In genomic region chr17:56119981-56120880, GRCm38 (mm10) we compare ENCODE assay signal across 9 mouse cellular contexts. TPM values are rescaled to one million over a fixed set of nuclear protein-coding genes. Genes with fewer than 3 reads are reported as not detected.
DNase-seq lines count a peak whose midpoint lies in the region; ATAC-seq and TF ChIP-seq lines count a peak whose summit lies in the region.
"Had no signal": no experiment of that assay in that cellular context is flagged by ENCODE, and none has a peak within 500 bp of the region (broad histone marks: within the 10 kb centered on the region; RNA-seq: fewer than 3 reads in every experiment).

No protein-coding gene starts in this region.

- H3K27ac ChIP-seq in spleen, adult 2 months (ENCODE audit: insufficient read depth, low read length) = peak overlapping the region; percentile 1; the same call in 1 of the 2 replicates
- no peak overlapping the region for H3K27ac ChIP-seq in hindbrain, postnatal 0 days
- no peak overlapping the region for H3K27ac ChIP-seq in liver, embryonic 14.5 days
- H3K27ac ChIP-seq: macrophage had no signal

- TF ChIP-seq CTCF in spleen, adult 2 months (IDR thresholded peaks at IDR 0.05; ENCODE audit: extremely low read depth, insufficient read depth, insufficient read length, insufficient replicate concordance) = no peak
- TF ChIP-seq CTCF in hindbrain, postnatal 0 days (IDR thresholded peaks at IDR 0.05; ENCODE audit: low read depth) = no peak
- no peak for TF ChIP-seq CTCF in liver, embryonic 14.5 days (IDR thresholded peaks at IDR 0.05; ENCODE audit: low read depth)

- H3K36me3 ChIP-seq in spleen, adult 2 months (ENCODE audit: control insufficient read depth, insufficient read depth, low read length) = no peaks in the 10 kb centered on the region
- 0 out of 2 replicates have a peak, but pooled peaks cover 10% of the 10 kb centered on the region for H3K36me3 ChIP-seq in hindbrain, postnatal 0 days (ENCODE audit: insufficient read depth, low read length)
- no peaks in the 10 kb centered on the region for H3K36me3 ChIP-seq in liver, embryonic 14.5 days (replicated peaks; ENCODE audit: control insufficient read depth, insufficient read depth, low read depth)

- H3K27me3 ChIP-seq in spleen, adult 2 months (ENCODE audit: control insufficient read depth, insufficient read depth, low read length) = peaks cover 17% of the 10 kb centered on the region
- peaks cover 21% of the 10 kb centered on the region for H3K27me3 ChIP-seq in hindbrain, postnatal 0 days (ENCODE audit: insufficient read depth, low read length)
- H3K27me3 ChIP-seq in liver, embryonic 14.5 days (ENCODE audit: control insufficient read depth, insufficient read depth, low read length) = peaks cover 40% of the 10 kb centered on the region

- H3K9ac ChIP-seq in hindbrain, postnatal 0 days (replicated peaks; ENCODE audit: low read length) = no peak overlapping the region
- no peak overlapping the region for H3K9ac ChIP-seq in liver, embryonic 14.5 days (replicated peaks)

- no peak for TF ChIP-seq EP300 in liver, embryonic 14.5 days (IDR thresholded peaks at IDR 0.05; ENCODE audit: low read depth)

- WGBS in spleen, adult 2 months = 9% methylated on average over 66 of the region's 66 CpGs
- WGBS in hindbrain, postnatal 0 days = 7% methylated on average over 66 of the region's 66 CpGs
- 8% methylated on average over 66 of the region's 66 CpGs for WGBS in liver, embryonic 14.5 days (ENCODE audit: insufficient replicate concordance)

- H3K4me2 ChIP-seq in hindbrain, postnatal 0 days (ENCODE audit: low read depth, low read length) = peak overlapping the region; percentile 36
- H3K4me2 ChIP-seq in liver, embryonic 14.5 days (ENCODE audit: low read depth) = 0 out of 2 replicates have a peak overlapping the region, but pooled peaks have one; percentile 9

- ATAC-seq in hindbrain, postnatal 0 days = no peak
- ATAC-seq in liver, embryonic 14.5 days (ENCODE audit: insufficient read depth) = no peak
- ATAC-seq in erythroid progenitor cell, adult 5-6 weeks (replicated peaks; ENCODE audit: low FRiP score, poor library complexity, severe bottlenecking) = no peak
- no peak for ATAC-seq in inflammation-experienced regulatory T-cells, adult 6 months

- H3K4me3 ChIP-seq in spleen, adult 2 months (ENCODE audit: extremely low read depth, insufficient read depth, insufficient read length) = no peak overlapping the region; the same call in 1 of the 2 replicates
- 0 out of 2 replicates have a peak overlapping the region, but pooled peaks have one; percentile 4 for H3K4me3 ChIP-seq in hindbrain, postnatal 0 days (ENCODE audit: low read length)
- no peak overlapping the region for H3K4me3 ChIP-seq in liver, embryonic 14.5 days (ENCODE audit: insufficient read depth in 1 of 2, low read depth in 2 of 2, low read length in 2 of 2)

- no peak for DNase-seq in spleen, adult 2 months (ENCODE audit: low read depth in 1 of 2, low spot score in 2 of 2)
- no peak for DNase-seq in spleen, postnatal 10 days (ENCODE audit: low spot score in 2 of 2)
- DNase-seq in gastrocnemius, adult 8-10 months (ENCODE audit: low spot score in 2 of 2) = peak; percentile 75 to 77
- peak; percentile 46 for DNase-seq in hindbrain, postnatal 0 days (ENCODE audit: low spot score)
- no peak for DNase-seq in liver, embryonic 14.5 days (ENCODE audit: low read depth in 3 of 3, low spot score in 3 of 3)
- no peak for DNase-seq in urinary bladder, postnatal 36 days (ENCODE audit: low spot score in 2 of 2)

- peaks cover 5% of the 10 kb centered on the region; the same call in 1 of the 2 replicates for H3K9me3 ChIP-seq in hindbrain, postnatal 0 days (ENCODE audit: low read length)
- H3K9me3 ChIP-seq in liver, embryonic 14.5 days (ENCODE audit: control insufficient read depth, low read length) = peaks cover 4% of the 10 kb centered on the region; the same call in 1 of the 2 replicates

- peaks cover 4% of the 10 kb centered on the region; the same call in 1 of the 2 replicates for H3K4me1 ChIP-seq in spleen, adult 2 months (ENCODE audit: control insufficient read depth, insufficient read depth, insufficient read length)
- H3K4me1 ChIP-seq in hindbrain, postnatal 0 days (ENCODE audit: insufficient read depth, low read length) = 0 out of 2 replicates have a peak, but pooled peaks cover 3% of the 10 kb centered on the region
- H3K4me1 ChIP-seq in liver, embryonic 14.5 days (replicated peaks; ENCODE audit: control insufficient read depth in 2 of 2, insufficient read depth in 2 of 2, low read length in 1 of 2) = no peaks in the 10 kb centered on the region

- TF ChIP-seq POLR2A in spleen, adult 2 months (IDR thresholded peaks at IDR 0.05; ENCODE audit: low read depth, low read length) = no peak

RNA-seq across cellular contexts. Expression of gene Lrg1, which starts 1.6 kb away (rescaled TPM):
- polyA plus RNA-seq in spleen, adult 2 months (2012; rRNA removed) = 56.0 and 79.2 TPM in 2 replicates
- 10 to 100 TPM; 10.7 to 24.5 (median 13.9) TPM for total RNA-seq in gastrocnemius, adult 8-10 months (2022)
- total RNA-seq in hindbrain, postnatal 0 days (2014; rRNA removed) = 0.21 TPM in 1 of 2 replicates, not detected in the other
- polyA plus RNA-seq in hindbrain, postnatal 0 days (2015; fragmentation: Nextera tagmentation; extraction: Ambion mirVana) = 0.90 and 0.95 TPM in 2 replicates
- 0.09 and 0.10 TPM in 2 replicates for polyA plus RNA-seq in liver, embryonic 14.5 days (2012; rRNA removed)
- 0.29 and 0.67 TPM in 2 replicates for polyA plus RNA-seq in liver, embryonic 14.5 days (2014; fragmentation: Nextera tagmentation; extraction: Ambion mirVana)
- 1.7 and 8.6 TPM in 2 replicates for total RNA-seq in erythroid progenitor cell, adult 5-6 weeks (2015; ENCODE audit: low replicate concordance)
- 3.9 and 6.9 TPM in 2 replicates for total RNA-seq in erythroid progenitor cell, adult 5-6 weeks (2017; ENCODE audit: low replicate concordance)
- not detected for polyA plus RNA-seq in inflammation-experienced regulatory T-cells, adult 6 months (2017; shearing (Covaris generic))

RNA-seq across cellular contexts. Expression of gene Plin5, which starts 2.8 kb away (rescaled TPM):
- polyA plus RNA-seq in spleen, adult 2 months (2012; rRNA removed) = 0.30 and 0.36 TPM in 2 replicates
- total RNA-seq in gastrocnemius, adult 8-10 months (2022) = 10 to 100 TPM; 16.5 to 31.3 (median 22.8) TPM
- total RNA-seq in hindbrain, postnatal 0 days (2014; rRNA removed) = 2.2 and 3.3 TPM in 2 replicates
- 4.1 and 4.4 TPM in 2 replicates for polyA plus RNA-seq in hindbrain, postnatal 0 days (2015; fragmentation: Nextera tagmentation; extraction: Ambion mirVana)
- 0.11 and 0.29 TPM in 2 replicates for polyA plus RNA-seq in liver, embryonic 14.5 days (2012; rRNA removed)
- 0.34 and 0.35 TPM in 2 replicates for polyA plus RNA-seq in liver, embryonic 14.5 days (2014; fragmentation: Nextera tagmentation; extraction: Ambion mirVana)
- not detected in 2 replicates for total RNA-seq in erythroid progenitor cell, adult 5-6 weeks (2015; ENCODE audit: low replicate concordance)
- total RNA-seq in erythroid progenitor cell, adult 5-6 weeks (2017; ENCODE audit: low replicate concordance) = not detected in 2 replicates
- under 1 TPM in 1 of 3 experiments, not detected in 2; 0.16 TPM for polyA plus RNA-seq in inflammation-experienced regulatory T-cells, adult 6 months (2017; shearing (Covaris generic))
- polyA plus RNA-seq: macrophage had no signal

RNA-seq across cellular contexts. Expression of gene Plin4, which starts 10.6 kb away (rescaled TPM):
- 2.3 and 3.0 TPM in 2 replicates for polyA plus RNA-seq in spleen, adult 2 months (2012; rRNA removed)
- total RNA-seq in gastrocnemius, adult 8-10 months (2022) = 100 to 1,000 TPM; 133 to 313 (median 179) TPM
- 0.61 and 0.99 TPM in 2 replicates for total RNA-seq in hindbrain, postnatal 0 days (2014; rRNA removed)
- 0.08 and 0.11 TPM in 2 replicates for polyA plus RNA-seq in hindbrain, postnatal 0 days (2015; fragmentation: Nextera tagmentation; extraction: Ambion mirVana)
- 0.01 TPM in 2 replicates for polyA plus RNA-seq in liver, embryonic 14.5 days (2012; rRNA removed)
- 0.03 TPM in 1 of 2 replicates, not detected in the other for polyA plus RNA-seq in liver, embryonic 14.5 days (2014; fragmentation: Nextera tagmentation; extraction: Ambion mirVana)
- not detected in 2 replicates for total RNA-seq in erythroid progenitor cell, adult 5-6 weeks (2015; ENCODE audit: low replicate concordance)
- total RNA-seq in erythroid progenitor cell, adult 5-6 weeks (2017; ENCODE audit: low replicate concordance) = not detected in 2 replicates
- polyA plus RNA-seq in inflammation-experienced regulatory T-cells, adult 6 months (2017; shearing (Covaris generic)) = under 1 TPM in 1 of 3 experiments, not detected in 2; 0.09 TPM
- polyA plus RNA-seq: macrophage had no signal

RNA-seq across cellular contexts. Expression of gene Sema6b, which starts 19.9 kb away (rescaled TPM):
- 9.1 and 11.8 TPM in 2 replicates for polyA plus RNA-seq in spleen, adult 2 months (2012; rRNA removed)
- 1 to 10 TPM; 1.4 to 2.7 (median 1.9) TPM for total RNA-seq in gastrocnemius, adult 8-10 months (2022)
- 91.6 and 97.5 TPM in 2 replicates for total RNA-seq in hindbrain, postnatal 0 days (2014; rRNA removed)
- 12.9 and 13.2 TPM in 2 replicates for polyA plus RNA-seq in hindbrain, postnatal 0 days (2015; fragmentation: Nextera tagmentation; extraction: Ambion mirVana)
- 0.92 and 1.1 TPM in 2 replicates for polyA plus RNA-seq in liver, embryonic 14.5 days (2012; rRNA removed)
- polyA plus RNA-seq in liver, embryonic 14.5 days (2014; fragmentation: Nextera tagmentation; extraction: Ambion mirVana) = 0.43 and 0.71 TPM in 2 replicates
- 1.4 TPM in 1 of 2 replicates, not detected in the other for total RNA-seq in erythroid progenitor cell, adult 5-6 weeks (2015; ENCODE audit: low replicate concordance)
- 0.83 TPM in 1 of 2 replicates, not detected in the other for total RNA-seq in erythroid progenitor cell, adult 5-6 weeks (2017; ENCODE audit: low replicate concordance)
- polyA plus RNA-seq in inflammation-experienced regulatory T-cells, adult 6 months (2017; shearing (Covaris generic)) = under 1 TPM in 1 of 3 experiments, not detected in 2; 0.13 TPM

RNA-seq across cellular contexts. Expression of gene Hdgfl2, which starts 40.8 kb away (rescaled TPM):
- polyA plus RNA-seq in spleen, adult 2 months (2012; rRNA removed) = 42.3 and 52.3 TPM in 2 replicates
- total RNA-seq in gastrocnemius, adult 8-10 months (2022) = 10 to 100 TPM; 23.6 to 26.7 (median 26.0) TPM
- total RNA-seq in hindbrain, postnatal 0 days (2014; rRNA removed) = 57.5 and 70.0 TPM in 2 replicates
- polyA plus RNA-seq in hindbrain, postnatal 0 days (2015; fragmentation: Nextera tagmentation; extraction: Ambion mirVana) = 109 and 119 TPM in 2 replicates
- polyA plus RNA-seq in liver, embryonic 14.5 days (2012; rRNA removed) = 18.2 and 29.5 TPM in 2 replicates
- polyA plus RNA-seq in liver, embryonic 14.5 days (2014; fragmentation: Nextera tagmentation; extraction: Ambion mirVana) = 26.0 and 36.0 TPM in 2 replicates
- 36.5 and 71.4 TPM in 2 replicates for total RNA-seq in erythroid progenitor cell, adult 5-6 weeks (2015; ENCODE audit: low replicate concordance)
- total RNA-seq in erythroid progenitor cell, adult 5-6 weeks (2017; ENCODE audit: low replicate concordance) = 125 and 144 TPM in 2 replicates
- polyA plus RNA-seq in inflammation-experienced regulatory T-cells, adult 6 months (2017; shearing (Covaris generic)) = 10 to 100 TPM; 32.5 to 58.6 (median 40.3) TPM

Comparison
In these comparisons a context has a peak if more than half of its experiments do, and no peak if none do; other contexts are left out.
1. DNase-seq: peak in gastrocnemius, adult 8-10 months (2 of 2) and hindbrain, postnatal 0 days (single experiment); none in spleen, adult 2 months (0 of 2), spleen, postnatal 10 days (0 of 2), liver, embryonic 14.5 days (0 of 3) and urinary bladder, postnatal 36 days (0 of 2).
2. RNA of gene Lrg1, which starts 1.6 kb away (polyA plus RNA-seq): 56.0 to 79.2 TPM in spleen, adult 2 months; 0.90 to 0.95 TPM in hindbrain, postnatal 0 days, 0.09 to 0.67 TPM in liver, embryonic 14.5 days and not detected in inflammation-experienced regulatory T-cells, adult 6 months; every median in the first group is over 10 times any median in the second.